Mouse (Mus musculus): Measurements from ENCODE around the gene Snrpn.
"Not testable (repeated sequence)": the region's sequence is repeated elsewhere in the genome, so short reads cannot be mapped to it uniquely, and the experiment has no call there.

Snrpn gene

DNA sequence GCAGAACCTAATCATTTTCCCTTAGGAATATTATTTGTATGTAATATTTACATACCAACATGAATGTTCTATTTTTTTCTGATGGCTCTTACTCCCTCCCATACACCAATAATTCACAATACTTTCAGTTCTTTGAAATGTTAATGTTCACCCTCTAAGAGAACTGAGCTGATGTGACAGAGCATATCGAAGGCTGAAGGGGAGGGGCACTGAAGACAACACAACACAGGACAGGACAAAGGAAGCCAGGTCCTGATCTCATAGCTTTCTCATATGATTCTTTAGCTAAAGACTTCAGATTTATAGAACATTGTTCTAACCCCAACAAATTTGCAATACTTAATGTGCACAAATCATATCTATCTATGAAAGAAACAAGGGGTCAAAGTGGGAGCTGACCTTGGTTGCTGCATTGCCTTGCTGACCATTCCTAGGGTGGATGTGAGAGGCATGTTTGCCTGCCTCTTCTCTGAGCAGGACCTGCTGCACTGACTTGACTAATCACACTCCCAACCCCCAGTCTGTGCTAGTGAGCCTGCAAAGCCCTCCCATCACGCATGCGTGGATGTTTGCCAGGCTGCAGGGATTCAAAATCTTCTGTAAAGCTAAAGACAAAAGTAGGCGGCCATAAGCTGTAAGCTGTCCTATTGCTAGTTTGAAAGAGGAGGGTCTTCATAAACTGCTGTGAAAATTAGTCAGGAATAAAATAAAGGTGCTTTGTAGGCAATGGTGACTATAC is at the start of gene Snrpn:
Snrpn (minus strand) TSS at position 478 of the 739 bp plus-strand sequence.
- no peak for DNase-seq

DNA sequence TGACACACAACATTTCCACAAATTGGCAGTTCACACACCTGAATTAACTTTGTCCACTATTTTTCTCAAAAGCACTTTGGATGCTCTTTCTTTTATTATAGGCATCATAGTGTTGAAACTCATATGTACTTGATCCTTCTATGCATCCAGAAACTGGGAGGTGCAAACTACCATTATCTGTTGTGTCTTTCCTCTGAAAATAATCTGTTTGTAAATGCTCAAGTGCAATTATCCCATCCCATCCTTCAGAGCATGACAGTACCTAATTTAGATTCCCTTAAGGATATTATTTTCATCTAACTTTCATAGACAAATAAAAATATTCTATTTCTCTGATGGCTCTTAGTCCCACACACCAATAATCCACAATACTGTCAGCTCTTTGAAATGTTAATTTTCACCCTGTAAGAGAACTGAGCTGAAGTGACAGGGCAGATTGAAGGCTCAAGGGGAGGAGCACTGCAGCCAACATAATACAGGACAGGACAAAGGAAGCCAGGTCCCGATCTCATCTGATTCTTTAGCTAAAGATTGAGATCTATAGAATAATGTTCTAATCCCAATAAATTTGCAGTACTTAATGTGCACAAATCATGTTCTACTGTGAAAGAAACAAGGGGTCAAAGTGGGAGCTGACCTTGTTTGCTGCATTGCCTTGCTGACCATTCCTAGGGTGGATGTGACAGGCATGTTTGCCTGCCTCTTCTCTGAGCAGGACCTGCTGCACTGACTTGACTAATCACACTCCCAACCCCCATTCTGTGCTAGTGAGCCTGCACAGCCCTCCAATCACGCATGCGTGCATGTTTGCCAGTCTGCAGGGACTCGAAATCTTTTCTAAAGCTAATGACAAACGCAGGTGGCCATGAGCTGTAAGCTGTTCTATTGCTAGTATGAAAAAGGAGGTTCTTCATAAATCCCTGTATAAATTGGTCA is 30.5 kb upstream of the Snrpn start:
- no peak for DNase-seq

DNA sequence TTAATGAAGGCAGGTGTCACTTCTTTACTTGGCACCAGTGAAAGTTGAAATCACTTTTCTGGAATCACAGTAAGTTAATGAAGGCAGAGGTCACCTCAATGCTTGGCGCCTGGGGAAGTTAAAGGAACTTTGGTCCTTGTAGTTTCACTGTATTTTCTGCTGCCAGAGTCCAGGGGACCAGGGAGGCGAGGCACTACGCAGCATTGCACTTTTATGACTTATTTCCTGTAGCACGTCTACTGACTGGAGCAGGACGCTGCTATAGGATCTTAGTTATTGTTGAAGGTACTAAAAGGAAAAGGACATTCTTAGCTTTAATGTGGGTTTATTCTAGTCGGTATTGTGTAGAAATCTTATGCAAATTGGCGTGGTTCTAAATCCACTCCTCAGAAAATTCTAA is 14.7 kb downstream of the Snrpn start:
- DNase-seq, result no peak

DNA sequence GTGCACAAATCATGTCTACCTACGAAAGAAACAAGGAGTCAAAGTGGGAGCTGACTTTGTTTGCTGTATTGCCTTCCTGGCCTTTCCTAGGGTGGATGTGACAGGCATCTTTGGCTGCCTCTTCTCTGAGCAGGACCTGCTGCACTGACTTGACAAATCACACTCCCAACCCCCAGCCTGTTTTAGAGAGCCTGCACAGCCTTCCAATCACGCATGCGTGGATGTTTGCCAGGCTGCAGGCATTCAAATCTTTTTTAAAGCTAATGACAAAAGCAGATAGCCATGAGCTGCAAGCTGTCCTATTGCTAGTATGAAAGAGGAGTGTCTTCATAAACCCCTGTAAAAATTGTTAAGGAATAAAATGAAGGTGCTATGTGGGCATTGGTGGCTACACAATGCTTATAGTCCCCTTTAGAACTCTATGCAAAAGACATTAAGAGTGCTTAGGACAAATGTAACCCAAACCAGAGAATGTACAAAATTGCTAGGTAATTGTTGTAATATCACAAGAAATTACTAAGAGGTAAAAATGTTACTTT is 16.9 kb downstream of the Snrpn start:
- DNase-seq, result not testable (repeated sequence)

DNA sequence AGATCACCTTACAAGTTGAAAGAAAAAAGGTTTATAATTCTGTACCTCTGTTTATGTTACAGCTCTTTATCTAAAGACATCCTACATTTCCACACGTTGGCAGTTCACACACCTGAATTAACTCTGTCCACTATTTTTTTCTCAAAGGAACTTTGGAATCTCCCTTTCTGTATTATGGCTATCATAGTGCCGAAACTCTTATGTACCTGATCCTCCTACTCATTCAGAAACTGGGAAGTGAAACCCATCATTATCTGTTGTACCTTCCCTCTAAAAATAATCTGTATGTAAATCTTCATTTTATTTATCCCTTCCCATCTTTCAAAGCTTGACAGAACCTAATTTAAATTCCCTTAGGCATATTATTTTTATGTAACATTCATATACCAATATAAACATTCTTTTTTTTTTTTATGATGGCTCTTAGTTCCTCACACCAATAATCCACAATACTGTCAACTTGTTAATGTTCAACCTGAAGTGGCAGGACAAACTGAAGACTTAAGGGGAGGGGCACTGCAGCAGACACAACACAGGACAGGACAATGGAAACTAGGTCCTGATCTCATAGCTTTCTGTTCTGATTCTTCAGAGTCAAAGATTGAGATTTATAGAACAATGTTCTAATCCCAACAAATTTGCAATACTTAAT is 17.5 kb downstream of the Snrpn start:
- DNase-seq, result no peak

DNA sequence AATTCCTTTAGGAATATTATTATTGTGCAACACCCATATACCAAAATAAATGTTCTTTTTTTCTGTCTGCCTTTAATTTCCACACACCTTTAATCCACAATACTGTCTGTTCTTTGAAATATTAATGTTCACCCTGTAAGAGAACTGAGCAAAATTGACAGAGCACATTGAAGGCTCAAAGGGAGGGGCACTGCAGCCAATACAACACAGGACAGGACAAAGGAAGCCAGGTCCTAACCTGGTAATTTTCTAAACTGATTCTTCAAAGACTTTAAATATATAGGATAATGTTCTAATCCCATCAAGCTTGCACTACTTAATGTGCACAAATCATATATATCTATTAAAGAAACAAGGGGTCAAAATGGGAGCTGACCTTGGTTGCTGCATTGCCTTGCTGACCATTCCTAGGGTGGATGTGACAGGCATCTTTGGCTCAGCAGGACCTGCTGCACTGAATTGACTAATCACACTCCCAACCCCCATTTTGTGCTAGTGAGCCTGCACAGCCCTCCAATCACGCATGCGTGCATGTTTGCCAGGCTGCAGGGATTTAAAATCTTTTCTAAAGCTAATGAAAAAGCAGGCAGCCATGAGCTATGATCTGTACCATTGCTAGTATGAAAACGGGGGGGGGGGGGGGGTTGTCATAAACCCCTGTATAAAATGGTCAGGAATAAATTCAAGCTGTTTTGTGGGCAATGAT is 42.7 kb downstream of the Snrpn start:
- no peak for DNase-seq

DNA sequence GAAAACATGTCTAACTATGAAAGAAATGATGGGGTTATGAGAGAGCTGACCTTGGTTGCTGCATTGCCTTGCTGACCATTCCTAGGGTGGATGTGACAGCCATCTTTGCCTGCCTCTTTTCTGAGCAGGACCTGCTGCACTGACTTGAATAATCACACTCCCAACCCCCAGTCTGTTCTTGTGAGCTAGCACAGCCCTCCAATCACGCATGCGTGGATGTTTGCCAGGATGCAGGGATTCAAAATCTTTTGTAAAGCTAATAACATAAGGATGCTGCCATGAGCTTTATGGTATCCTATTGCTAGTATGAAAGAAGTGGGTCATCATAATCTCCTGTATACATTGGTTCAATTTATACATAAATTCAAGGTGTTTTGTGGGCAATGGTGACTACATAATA is 63.7 kb downstream of the Snrpn start:
- DNase-seq, result no peak

DNA sequence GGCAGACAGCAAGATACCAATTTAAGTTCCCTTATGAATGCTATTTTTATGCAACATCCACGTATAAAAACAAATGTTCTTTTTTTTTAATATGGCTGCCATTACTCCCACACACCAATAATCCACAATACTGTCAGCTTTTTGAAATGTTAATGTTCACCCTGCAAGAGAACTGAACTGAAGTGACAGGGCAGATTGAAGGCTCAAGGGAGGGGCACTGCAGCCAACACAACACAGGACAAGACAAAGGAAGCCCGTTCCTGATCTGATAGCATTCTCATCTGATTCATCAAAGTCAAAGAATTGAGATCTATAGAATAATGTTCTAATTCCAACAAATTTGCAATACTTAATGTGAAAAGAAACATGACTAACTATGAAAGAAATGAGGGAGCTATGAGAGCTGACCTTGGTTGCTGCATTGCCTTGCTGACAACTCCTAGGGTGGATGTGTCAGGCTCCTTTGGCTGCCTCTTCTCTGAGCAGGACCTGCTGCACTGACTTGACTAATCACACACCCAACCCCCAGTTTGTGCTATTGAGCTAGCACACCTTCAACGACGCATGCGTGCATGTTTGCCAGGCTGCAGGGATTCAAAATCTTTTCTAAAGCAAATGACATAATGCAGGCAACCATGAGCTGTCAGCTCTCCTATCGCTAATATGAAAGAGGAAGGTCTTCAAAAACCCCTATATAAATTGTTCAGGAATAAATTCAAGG is 92.4 kb downstream of the Snrpn start:
- no peak for DNase-seq

DNA sequence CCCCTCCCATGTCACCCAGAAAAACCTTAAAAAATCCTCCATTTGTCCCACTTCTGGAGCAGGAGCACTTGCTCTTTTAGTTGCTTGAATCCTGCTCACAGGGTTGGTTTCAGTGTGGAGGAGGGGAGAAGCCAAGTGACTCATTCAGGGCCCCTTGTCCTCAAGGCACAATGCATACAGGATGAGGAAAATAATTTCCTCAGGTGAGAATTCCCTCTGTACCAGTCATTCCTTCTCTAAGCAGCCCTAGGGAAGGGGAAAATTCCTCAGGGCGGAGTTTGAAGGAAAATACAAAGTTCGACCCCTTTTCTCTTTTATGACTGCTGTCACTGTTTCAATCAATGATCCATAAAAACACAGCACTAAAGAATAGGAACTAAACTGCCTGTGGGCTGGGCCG is 126.8 kb downstream of the Snrpn start:
- DNase-seq, result no peak

DNA sequence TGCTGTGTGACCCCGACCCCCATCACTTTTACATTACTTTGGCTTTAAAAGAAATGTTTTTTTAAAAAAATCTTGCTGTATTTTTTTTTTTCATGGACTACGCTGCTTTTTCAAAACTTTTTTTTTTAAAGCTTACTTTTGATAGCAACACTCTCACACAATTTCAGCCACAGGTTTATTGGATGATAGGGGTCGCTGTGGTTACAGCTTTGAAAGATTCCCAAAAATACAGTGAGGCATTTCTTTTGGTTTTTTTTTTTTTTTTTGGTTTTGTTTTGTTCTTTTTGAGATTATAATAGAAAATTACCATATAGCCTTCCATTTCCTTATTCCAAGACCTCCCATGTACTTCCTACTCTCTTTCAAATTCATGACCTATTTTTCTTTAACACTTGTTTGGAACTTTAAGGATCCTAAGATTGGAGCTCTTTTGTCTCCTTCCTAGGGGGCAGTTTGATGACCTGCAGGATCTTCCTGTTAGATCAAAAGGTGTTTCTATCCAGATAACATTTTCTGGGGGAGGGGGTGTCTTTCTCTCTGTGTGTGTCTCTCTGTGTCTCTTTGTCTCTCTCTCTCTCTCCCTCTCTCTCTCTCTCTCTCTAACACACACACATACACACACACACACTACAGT is 132.2 kb downstream of the Snrpn start:
- DNase-seq, result no peak

DNA sequence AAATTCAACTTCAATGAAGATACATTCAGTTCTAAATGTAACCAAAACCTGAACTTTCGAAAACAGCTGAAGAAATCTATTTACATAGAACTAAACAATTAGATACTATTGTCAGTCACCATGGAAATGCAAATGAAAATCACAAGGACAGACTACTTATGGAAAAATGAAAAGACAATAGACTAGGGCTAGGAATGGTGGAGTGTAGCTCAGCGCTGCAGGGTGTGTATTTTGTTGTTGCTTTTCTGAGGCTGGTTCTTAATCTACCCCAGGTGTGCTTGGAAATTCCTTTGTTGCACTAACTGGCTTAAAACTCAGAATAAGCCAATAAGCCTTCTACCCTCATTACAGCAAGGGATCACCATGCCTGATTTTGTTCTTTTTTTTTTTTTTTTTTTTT is 133.8 kb downstream of the Snrpn start:
- no peak for DNase-seq

DNA sequence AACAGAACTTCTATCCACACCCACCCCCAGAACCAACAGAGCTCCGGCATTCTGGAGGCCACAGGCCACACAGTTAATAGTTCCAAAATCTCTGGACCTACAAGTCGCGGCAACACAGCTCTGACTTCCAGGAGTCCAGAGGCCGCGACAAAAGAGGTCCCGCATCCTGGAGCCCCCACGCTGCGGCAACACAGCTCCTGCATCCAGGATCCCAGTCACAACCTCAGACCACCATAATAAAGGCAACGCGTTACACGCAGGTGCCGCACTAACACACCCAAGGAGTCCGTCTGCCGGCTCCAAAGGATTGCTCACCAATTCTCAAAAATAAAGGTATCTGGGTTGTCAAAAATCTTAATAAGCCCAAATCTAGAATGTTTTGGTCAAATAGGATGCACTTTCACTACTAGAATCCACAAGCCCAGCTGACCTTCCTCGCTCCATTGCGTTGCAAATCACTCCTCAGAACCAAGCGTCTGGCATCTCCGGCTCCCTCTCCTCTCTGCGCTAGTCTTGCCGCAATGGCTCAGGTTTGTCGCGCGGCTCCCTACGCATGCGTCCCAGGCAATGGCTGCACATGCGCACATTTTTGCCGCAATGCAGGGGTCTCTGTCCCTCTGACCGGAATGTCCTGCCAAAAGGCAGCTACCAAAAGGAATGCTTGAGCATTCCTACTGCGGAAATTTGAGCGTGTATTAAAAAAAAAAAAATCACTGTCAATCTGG is 135.3 kb downstream of the Snrpn start, which contains the start of the genes Snurf and Gm38393:
Snurf (minus strand) TSS at position 444 of the 725 bp plus-strand sequence.
Gm38393 (minus strand) TSS at position 459 of the 725 bp plus-strand sequence.
- DNase-seq, result peak; percentile 61

DNA sequence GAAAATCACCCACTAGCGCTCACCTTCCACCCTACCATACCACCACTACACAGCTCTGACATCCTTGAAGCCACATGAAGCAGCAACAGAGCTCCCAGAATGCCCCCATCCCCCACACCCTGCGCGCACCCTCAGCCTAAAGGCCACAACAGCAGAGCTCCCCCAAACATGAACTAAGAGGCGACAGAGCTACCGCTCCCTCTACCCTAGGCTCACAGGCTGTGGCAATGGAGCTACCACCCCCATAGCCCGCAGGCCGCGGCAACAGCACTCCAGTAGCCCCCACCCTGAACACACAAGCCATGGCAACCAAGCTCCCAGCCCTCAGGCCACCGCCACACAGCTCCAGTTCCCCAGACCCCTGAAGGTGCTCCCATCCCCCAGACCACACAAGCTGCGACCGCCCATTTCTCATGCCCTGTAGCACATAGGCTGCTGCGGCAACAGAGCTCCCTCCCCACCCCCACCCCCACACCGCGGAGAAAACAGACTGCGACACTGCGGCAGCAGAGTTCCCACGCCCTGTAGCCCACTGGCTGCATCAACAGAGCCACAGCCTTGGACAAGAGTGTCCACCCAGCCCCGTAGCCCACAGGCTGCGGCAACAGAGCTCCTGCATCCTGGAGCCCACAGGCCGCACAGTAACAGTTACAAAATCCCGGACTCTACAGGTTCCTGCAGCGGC is 136.0 kb downstream of the Snrpn start:
- peak; percentile 35 for DNase-seq

DNA sequence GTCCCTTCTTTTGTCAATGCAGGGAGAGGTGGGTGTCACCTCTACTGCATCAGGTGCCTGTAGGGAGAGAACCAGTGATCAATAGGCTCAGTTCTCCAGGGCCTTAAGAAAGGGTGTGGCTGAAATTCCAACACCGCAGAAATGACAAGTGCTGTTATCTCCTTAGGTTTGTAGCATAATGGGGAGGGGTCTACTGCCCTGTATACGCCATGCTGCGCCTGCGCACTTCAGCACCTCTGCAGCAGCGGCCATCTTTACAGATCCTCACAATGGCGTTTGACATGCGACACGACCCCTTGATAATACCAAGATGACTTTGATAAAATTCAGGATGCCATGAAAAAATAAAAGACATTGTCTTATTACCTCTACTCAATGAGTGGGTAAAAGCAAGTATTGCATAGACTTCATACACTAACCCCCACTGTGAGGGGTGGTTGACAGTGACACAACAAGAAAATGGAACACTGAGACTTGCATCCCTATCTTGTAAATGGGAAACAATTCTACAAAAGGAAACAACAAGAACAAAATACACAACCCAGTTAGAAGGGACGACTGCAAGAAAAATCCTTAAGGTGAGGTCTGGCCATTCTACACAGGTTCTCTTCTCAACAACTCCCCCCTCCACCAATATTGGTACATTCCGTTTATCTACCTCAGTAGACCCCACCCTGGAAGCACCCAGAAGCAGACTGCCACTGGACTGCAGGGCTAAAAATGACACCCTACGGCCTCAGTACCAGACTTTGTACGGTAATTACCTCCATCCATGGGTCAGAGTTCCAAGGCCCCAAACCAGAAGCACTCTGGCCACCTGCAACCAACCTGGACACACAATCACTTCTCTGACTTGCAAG is 136.8 kb downstream of the Snrpn start:
- DNase-seq, result no peak

DNA sequence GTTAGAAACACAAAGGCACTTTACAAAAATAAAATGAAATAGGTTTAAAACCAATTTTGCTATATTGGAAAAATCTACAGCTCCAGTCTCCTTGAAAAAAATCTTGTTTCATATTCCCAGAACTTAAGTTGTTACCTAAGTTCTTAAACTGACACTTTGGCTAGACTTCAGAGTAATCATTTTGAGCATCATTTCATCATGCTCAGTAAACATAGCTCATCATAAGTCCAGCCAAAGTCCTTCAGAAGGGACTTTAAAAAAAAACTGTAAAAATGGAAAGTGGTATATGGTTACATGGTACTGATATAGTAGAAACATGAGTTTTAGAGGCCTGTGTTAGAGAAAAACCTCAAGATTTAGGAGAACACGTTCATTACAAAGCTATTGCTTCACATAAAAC is 161.4 kb downstream of the Snrpn start:
- no peak for DNase-seq

All from lung, postnatal 10 days (tissue).